Mouse (Mus musculus): ENCODE data around the gene Ranbp3.
"Not testable (repeated sequence)": the region's sequence is repeated elsewhere in the genome, so short reads cannot be mapped to it uniquely, and the experiment has no call there.

Ranbp3 gene

DNA sequence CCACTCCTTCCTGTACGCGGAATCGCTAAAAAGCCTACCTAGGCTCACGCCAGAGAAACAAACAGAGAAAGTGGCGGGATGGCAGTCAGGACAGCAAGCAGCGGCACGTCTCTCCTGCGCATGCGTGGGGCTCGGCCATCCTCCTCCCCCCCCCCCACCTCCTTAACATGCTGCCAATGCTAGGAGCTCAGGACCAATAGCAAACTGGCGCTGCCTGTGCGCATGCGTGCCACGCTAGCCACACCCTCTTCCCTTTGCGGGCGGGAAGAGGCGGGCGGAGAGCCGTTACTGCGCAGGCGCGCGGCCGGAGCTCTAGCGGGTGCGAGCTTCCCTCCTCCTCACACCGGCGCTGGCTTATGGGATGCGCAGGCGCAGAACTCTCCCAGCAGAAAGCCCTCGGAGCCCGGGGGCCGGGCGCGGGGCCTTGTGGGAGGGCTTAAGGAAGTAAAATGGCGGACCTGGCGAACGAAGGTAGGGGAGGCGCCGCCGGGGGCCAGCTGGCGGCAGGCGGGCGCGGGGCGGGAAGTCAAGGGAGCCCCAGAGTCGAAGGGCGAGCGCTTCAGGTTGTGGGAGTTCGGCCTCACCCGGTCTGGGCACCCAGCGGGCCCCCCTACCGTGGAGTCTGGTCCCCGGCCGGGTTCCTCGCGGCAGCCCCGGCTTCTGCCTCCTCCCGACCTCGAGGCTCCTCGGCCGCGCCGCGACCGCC, at the start of gene Ranbp3:
Gene Ranbp3, plus strand, starts transcription at position 354 of the 706 bp plus-strand sequence.
- peak; percentile 100 for DNase-seq (ENCODE audit: low spot score)

GRCm38 (mm10) chr17:56625495-56625894, 47.6 kb upstream of the Ranbp3 start:
- DNase-seq (ENCODE audit: low spot score), result no peak

GRCm38 (mm10) chr17:56626260-56626659, 46.8 kb upstream of the Ranbp3 start:
- DNase-seq (ENCODE audit: low spot score), result no peak

DNA sequence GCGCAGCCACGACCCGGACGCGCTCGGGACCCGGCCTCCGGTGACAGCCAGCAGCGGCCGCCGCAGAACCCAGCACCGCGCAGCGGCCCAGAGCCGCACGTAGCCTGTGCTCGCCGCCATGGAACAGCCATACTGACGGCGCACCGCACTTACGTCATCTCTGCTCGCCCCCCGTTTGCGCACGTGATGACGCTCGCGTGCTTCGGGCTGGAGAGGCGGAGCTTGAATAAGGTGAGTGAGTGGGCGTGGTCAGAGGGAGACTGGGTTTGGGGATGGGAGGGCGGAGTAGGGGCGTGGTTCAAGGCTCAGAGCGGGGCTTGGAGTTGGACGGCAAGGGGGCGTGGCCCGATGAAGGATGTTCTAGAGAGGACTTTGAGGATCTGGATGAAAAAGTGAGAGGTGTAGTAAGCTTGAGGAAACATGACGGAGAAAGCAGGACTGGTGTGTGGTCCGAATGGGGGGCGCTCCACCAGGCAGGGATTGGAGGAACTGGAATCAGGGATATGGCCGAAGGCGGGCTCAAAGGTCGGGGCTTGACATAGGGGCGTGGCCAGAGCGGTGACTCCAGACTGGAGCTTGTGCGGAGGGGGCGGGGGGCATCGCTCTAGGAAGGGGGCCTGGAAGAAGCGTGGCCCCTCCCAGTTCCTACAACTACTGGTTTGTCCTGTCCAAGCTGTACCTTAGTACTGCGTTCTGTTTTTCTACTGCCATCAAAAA, 46.2 kb upstream of the Ranbp3 start, which contains the start of gene Lonp1:
Gene Lonp1, minus strand, starts transcription at position 134 of the 717 bp plus-strand sequence.
- peak; percentile 96 for DNase-seq (ENCODE audit: low spot score)

- no peak for DNase-seq (ENCODE audit: low spot score)
Measured at GRCm38 (mm10) chr17:56627530-56628277, 45.4 kb upstream of the Ranbp3 start, which contains the start of gene Catsperd. Catsperd (plus strand) TSS chr17:56628143.

DNA sequence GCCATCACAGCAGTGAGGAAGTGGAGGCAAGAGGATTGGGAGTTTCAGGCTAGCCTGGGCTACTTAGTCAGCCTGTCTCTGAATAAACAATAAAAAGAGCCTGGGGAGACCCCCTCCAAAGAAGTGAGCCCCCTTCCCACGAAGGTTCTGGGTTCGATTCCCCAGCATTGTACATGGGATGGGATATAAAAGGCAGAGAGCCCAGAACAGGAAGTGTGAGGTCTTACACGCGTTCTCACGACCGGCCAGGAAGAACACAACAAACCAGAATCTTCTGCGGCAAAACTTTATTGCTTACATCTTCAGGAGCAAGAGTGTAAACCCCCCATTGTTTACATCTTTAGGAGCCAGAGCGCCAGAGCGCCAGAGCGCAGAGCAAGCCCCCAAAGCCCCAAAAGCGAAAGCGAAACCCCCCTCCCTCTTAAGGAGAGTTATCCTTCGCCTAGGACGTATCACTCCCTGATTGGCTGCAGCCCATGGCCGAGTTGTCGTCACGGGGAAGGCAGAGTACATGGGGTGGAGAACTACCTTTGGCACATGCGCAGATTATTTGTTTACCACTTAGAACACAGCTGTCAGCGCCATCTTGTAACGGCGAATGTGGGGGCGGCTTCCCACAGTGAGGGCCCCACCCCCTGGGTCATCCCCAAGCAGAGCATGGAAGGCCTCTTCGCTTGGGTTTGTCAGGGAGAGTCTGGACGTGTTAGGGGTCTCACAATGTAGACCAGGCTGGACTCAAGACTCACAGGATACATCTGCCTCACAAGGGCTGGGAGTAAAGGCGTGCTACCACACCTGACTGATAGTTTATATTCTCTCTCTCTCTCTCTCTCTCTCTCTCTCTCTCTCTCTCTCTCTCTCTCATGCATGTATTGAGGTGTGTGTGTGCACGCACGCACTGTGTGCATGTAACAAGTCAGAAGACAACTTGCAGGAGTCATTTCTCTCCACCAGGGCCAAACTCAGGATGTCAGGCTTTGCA, 43.0 kb upstream of the Ranbp3 start:
- not testable (repeated sequence) for DNase-seq (ENCODE audit: low spot score)

GRCm38 (mm10) chr17:56631807-56632206, 41.3 kb upstream of the Ranbp3 start:
- no peak for DNase-seq (ENCODE audit: low spot score)

DNA sequence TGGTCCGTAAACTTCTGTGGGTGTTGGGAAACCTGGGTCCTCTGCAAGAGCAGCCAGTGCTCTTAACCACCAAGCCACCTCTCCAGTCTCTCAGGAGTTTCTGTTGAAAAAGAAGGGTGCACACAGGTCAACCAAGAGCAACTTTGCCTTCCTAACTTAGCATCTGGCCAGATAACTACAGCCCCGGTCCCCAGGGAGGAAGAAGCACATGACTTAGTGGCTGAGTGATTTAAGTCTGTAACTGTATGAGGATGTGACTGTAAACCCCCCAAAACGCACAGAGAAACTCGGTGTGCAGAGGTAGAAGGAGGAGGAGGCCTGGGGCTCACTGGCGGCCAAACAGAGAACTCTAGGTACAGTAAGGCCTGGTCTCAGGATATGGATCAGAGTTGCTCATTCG, 39.1 kb upstream of the Ranbp3 start:
- no peak for DNase-seq (ENCODE audit: low spot score)

DNA sequence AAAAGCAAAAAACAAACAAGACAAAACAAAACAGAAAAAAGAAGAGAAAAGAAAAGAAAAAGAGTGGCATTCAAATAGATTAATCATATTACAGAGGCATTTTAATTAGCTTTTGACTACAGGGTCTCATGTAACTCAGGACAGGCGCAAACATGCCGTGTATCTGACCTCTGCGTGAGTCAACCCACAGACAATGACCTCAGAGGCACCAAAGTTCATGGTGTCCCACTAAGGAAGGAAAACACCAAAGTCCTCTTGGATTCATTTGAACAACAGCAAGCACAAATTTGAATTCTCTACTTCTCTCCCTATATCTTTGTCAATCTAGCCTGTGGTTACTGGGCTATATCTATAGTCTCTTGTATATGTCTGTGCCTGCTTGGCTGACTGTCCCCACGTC, 29.9 kb upstream of the Ranbp3 start:
- no peak for DNase-seq (ENCODE audit: low spot score)

GRCm38 (mm10) chr17:56647546-56647945, 25.5 kb upstream of the Ranbp3 start:
- DNase-seq (ENCODE audit: low spot score), result no peak

DNA sequence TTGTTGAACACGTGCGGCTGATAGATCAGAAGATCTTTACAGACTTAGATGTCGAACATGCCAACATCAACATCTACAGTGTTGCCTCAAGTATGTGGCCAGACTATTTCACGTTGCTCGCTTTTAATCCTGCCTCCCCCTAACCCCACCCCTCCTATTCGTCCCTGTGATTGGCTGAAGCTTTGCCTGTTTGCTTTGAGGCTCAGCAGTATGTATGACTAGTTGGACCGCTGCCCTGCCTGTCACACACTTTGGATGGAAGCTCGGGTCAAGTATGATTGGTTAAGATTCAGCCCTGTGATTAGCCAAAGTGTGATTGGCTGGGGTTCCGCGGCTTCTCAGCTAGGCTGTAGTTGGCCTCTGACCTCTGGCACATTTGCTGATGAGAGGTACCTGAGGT, 21.3 kb upstream of the Ranbp3 start:
- no peak for DNase-seq (ENCODE audit: low spot score)

DNA sequence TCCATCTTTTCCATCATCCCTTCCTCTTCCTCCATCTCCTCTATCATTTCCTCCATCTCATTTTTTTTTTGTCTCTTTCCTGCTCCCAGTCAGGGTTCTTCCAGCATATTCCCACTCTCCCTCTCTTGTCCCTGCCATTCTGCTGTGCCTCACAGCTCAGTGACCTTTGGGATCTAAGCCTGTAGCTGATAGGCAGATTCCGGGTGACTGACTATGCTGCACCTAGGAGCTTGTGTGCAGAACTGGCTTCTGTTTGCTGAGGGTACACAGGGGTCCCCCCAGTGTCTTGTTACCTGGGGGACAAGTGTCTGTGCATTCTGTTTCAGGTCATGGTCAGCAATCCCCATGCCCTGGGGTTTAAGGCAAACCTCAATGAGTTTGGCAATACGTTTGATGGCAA, 18.3 kb upstream of the Ranbp3 start:
- no peak for DNase-seq (ENCODE audit: low spot score)

- no peak for DNase-seq (ENCODE audit: low spot score)
Measured at GRCm38 (mm10) chr17:56655311-56655710, 17.8 kb upstream of the Ranbp3 start.

- no peak for DNase-seq (ENCODE audit: low spot score)
Measured at GRCm38 (mm10) chr17:56656171-56656570, 16.9 kb upstream of the Ranbp3 start.

- no peak for DNase-seq (ENCODE audit: low spot score)
Measured at GRCm38 (mm10) chr17:56663659-56664058, 9.4 kb upstream of the Ranbp3 start.

- DNase-seq (ENCODE audit: low spot score), result no peak
Measured at GRCm38 (mm10) chr17:56664333-56664732, 8.8 kb upstream of the Ranbp3 start.

DNA sequence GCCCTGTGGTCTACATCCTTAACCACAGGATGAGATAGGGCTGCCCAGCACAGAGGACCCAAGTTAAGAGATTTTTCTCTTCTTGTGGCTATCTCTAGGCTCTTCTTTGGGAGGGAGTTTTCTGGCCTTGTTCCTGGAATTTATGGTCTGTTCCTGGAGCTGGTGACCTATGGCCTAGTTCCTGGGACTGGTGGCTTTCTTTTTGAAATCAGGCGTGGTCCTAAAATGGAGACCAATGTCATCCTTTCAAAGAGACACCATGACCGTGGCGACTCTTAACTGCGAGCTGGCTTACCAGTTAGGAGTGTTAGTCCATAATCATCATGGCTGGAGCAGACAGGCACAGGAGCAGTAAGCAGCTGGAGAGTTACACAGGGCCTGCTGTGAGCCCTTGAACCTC, 6.7 kb upstream of the Ranbp3 start:
- DNase-seq (ENCODE audit: low spot score), result no peak

DNA sequence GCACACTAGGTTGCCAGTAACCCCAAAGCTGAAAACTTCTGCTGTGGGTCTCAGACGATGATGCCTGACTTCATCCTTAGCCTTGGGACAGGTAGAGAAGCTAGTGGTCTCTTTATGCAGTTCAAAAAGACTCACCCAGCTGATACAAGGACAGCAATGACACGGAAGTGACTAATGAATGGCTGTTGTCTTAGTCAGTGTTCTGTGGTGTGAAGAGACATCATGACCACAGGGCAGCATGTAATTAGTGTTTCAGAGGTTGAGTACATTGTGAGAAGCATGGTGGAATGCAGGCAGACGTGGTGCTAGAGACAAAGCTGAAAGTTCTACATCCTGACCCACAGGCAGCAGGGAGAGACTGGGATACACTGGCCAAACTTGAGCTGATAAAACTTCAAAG, 5.5 kb upstream of the Ranbp3 start:
- DNase-seq (ENCODE audit: low spot score), result no peak

DNA sequence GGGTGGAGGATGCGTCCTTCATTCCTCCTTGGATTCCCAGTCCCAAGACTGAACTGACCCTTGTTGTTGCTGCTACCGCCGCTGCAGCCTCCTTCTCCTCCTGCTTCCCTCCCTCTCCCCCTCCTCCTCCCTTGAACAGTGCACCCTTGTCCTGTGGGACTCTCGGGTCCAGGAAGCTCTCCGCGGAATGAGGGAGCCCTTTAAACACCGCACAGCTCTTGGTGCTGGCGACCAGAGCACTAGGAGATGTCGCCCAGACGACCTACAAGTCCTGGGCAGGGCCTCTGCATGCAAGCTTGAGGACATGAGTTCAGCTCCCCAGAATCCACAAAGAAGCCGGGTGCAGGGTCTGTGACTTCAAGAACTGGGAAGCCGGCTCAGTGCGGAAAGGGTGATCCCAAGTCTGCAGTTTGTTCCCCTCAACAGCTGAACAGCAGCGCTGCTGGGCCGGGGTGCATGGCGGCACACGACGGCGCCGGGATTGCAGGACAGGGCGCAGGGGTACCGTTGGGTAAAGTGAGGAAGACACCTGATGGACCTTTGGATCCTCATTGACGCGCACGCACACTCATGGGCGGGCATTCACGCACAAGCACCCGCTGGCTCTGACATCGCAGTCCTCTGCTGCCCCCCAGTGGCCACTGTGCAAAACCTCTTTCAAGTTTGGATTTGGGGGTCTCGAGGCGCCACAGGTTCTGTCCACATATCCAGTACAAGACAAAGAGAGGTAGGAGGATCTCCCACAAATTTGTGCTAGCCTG, 4.5 kb upstream of the Ranbp3 start:
- peak; percentile 81 for DNase-seq (ENCODE audit: low spot score)

DNA sequence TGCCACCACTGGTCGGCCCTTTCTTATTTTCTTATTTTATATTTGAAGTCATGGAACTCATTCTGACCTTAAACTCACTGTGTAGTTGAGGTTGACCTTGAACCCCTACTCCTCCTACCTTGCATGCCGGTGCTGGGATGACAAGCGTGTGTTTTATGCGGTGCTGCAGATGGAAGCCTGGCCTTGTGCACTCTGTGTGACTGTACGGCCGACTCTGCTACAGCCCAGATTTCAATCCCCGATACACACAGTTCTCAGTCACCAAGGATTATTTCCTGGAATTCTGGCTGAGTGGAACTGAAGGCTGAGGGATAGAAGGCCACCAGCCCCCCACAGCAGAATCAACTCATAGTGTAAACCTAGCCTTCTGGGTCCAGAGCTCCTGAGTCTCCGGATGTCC, 3.3 kb upstream of the Ranbp3 start:
- no peak for DNase-seq (ENCODE audit: low spot score)
